Mouse (Mus musculus): ENCODE measurements around the gene Tnnt2.

The Tnnt2 gene

DNA sequence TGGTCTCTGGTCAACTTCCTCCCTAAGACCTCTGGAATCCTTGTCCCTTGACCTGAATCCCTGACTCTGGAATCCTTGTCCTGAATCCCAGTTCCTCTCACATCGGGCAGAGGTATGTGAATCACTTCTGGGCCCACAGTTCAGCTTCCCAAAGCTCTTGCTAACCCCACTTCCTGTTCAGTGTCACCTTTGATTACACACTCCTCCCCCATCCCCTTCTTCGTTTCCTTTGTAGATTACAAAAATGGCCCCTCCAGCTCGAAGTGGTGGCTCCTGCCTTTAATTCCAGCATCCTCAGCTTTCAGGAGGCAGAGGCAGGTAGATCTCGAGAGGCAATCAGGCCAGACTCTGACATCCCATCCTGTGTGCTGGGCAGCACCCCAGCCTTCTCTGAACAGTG lies 18.6 kb upstream of the Tnnt2 start:
- no peak for DNase-seq (ENCODE audit: extremely low read depth, low read depth, low spot score)

DNA sequence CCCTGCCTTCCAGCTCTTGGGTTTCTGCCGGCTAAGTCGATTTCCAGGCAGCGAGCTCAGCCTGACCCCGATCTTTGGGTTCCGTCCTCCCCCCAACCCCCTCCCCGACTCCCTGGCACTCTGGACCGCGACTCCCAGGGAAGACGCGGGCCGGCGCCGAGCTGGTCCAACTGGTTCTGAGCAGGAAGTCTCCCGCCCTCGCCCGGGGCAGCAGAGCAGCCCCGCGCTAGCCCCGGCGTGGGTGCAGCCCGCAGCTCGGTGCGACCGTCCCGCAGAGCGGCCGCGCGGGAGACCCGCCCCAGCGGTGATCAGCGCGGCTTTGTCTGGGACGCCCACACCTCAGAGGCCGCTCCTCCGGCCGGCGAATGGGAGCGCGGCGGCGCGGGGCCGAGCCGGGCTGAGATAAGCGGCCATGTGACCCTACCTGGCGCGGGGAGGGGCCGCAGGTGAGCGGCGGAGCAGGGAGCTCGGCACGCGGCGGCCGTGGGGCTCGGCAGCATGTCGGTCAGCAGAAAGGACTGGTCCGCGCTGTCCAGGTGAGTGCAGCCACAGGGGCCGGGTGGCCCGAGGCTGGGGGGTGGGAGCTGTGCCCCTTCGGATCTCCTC lies 17.6 kb upstream of the Tnnt2 start, which contains the start of gene Lad1:
Lad1 (plus strand) TSS at position 118 of the 606 bp plus-strand sequence.
- no peak for DNase-seq (ENCODE audit: extremely low read depth, low read depth, low spot score)

DNA sequence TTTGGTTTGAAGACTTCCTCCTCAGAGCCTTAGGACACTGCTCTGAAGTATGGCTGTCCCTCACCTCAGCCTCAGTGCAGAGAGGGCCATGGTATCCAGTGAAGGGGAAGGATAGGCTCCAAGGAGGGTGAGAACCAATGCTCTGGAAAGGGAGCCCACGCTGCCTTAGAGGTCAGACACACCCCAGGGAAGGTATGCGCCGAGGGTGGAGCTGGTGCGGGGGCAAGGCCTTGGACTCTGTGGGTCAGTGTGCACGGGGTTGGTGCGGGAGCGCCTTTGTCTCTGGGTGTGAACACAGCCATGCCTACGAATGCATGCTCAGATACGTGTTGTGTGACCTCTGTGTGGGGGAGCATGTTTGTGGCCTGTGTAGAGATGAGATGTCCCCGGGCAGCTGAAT lies 16.1 kb upstream of the Tnnt2 start:
- DNase-seq (ENCODE audit: extremely low read depth, low read depth, low spot score) = no peak

DNA sequence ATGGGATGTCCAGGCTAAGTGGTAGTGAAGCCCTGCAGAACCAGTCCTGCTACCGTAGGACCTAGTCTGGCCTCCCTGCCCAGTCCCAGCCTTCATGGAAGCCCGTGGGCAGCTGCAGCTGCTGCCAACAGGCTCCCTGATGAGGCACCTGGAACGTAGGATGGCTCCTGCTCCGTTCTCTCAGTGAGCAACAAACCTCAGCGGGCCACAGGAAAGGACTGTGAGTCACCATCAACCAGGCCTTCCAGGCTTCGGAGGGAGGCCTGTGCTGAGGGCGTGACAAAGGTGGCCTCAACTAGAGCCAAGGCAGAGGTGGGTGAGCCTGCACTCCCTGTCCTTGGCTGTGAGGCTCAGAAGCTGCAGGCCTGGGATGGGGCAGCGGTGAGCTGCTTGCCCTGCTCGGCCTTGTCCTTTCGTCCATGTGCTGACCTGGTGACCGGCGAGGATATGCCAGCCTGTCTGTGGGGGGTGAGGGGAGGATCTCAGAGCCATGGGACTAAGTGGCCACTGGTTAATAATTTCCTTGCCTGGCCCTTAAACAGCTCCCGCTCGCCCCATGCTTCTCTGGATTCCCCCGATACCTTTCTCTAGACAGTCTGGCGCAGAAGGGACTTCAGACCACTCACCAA lies 15.3 kb upstream of the Tnnt2 start:
- peak; percentile 57 for DNase-seq (ENCODE audit: extremely low read depth, low read depth, low spot score)

DNA sequence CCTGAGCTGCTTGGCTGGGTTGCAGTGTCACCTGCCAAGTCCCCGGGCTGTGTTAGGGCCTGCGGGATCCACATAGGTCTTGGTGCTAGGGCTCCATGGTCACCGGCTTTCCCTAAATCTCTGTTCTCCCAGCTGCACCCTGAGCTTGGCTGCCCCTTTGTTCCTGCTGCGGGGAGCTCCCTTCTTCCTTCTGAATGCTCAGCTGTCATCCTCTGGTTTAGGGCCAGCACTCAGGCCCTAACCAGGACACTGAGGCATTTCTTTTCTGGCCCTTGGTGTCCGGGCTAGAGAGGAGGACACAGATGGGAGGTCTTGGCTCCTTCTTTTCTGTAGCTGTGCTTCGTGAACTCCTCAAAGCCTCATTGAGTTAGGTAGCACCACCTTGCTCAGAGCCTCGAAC lies 14.4 kb upstream of the Tnnt2 start:
- DNase-seq (ENCODE audit: extremely low read depth, low read depth, low spot score) = no peak

DNA sequence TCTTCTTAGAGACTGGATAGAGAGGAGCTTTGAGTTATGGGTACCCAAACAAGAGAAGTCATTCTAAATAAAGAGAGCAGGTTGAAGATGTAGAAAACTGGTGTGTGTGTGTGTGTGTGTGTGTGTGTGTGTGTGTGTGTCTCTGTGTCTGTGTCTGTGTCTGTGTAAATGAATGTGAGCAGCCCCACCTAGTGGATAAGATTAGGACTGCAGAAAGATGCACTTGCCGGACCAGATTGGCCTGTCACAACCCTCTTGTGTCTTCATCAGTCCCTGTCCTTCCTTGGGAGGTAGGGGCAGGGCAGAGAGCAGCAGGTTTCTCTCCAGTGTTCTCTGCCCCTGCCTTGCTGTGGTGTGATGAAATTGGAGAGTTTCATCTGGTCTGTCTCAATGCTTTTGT lies 7.2 kb upstream of the Tnnt2 start:
- no peak for DNase-seq (ENCODE audit: extremely low read depth, low read depth, low spot score)

DNA sequence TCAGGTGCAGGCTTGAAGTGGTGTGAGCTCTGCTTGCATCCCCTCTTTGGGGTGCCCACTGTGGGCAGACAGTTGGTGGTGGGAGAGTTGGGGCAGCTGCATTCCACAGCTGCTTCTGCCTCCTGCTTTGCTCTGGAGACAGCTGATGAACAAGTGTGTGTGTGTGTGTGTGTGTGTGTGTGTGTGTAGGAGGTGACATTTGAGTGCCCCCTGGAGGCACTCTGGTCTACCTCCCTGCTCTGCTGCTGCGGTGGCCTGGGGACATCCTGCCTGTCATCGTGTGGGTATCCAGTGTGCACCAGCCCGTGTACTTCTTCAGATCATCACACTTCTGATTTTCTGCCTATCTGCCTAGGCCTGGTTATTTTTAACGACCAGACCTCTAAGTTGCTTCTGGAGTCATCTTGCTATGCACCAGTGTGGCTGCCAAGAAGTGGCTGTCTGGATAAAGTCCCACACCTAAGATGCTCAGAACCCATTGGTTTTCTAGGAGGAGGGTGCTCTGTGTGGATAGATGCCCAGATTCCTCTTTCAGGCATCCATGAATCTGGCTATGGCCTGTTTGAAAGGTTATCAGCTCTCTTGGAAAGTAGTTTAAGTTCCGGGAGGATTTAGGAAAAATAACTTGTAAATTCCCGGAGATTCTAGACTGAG lies 1.8 kb upstream of the Tnnt2 start:
- DNase-seq (ENCODE audit: extremely low read depth, low read depth, low spot score) = no peak

DNA sequence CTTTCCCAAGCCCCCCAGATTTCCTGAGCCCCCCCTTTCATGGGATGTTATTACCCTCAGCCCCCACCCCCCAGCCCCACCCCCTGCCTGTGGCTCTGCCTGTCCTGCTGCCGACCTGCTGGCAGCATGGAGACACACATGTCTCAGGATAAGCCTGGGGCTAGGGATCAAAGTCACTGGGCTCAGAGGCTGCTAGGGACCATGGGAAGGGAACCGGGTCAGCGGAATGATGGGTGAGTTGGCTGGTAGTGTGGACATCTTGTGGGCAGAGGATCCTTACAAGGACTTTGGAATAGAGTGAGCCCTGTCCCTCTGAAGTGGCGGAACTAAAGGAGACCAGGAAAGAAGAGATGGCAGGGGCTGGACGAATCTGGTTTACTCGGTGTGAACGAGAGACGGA lies 1.2 kb upstream of the Tnnt2 start:
- DNase-seq (ENCODE audit: extremely low read depth, low read depth, low spot score) = no peak

DNA sequence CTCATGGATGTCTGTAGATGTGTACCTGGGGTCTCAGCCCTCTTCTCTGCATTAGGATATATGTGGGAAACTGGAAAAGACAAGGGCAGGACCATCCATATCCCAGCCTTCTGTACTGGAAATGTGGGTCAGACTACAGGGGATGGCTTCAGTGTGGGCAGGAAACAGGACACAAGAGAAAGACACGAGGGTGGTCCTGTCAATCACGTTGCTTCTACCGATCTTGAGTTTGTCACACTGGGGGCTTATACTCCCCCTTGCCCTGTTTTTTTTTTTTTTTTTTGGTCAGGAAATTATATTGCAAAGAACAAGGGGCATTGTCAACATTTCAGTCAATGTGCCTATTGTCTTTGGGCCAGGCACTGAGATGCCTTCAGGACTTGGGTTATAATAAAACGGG lies 2.5 kb downstream of the Tnnt2 start:
- no peak for DNase-seq (ENCODE audit: extremely low read depth, low read depth, low spot score)

DNA sequence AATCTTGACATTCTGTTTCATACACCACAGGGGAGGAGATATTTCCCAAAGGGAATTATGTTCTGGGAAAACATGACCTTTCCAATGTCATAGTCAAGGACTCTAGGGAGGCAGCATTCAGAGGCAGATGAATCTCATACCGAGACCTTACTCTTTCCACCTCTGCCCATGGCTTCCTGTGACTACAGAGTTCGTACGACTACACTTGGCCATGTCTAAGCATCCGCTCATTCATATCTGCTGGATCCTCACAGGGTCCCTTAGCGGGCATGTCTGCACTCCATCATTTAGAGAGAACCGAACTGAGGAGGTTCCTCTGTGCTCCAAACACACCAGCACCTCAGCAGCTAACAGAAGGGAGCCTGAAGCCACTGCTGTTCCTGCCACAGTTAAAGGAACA lies 2.9 kb downstream of the Tnnt2 start:
- no peak for DNase-seq (ENCODE audit: extremely low read depth, low read depth, low spot score)

DNA sequence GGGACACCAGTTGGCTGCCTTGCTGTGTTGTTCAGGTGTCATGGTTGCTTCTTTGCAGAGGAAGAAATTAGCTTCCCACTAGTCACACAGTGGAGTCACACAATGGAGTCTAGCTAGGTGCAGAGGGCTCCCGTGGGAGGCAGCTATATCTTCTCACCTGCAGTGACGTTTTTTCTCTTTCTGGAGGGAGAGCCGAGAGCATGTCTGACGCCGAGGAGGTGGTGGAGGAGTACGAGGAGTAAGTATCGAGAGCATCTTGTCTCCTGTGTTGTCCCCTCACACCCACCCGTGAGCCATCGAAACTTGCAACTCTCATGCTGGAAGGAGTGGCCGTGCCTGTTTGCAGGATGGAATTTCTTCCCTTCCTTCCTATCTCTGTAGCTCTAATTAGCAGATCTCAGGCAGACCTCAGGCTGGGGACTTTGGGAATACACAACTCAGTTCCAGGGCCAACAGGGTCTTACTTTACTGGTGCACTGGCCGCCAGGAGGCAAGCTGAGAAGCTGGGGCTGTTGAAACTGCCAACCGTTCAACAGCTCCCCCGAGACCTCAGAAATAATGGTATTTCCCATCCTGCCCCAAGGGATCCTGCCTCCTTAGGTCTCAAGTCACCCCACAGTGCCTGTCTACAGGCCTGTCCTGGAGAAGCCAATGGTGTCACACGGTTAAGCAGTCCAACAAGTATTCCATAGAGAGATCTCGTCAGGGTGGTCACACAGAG lies 4.7 kb downstream of the Tnnt2 start:
- DNase-seq (ENCODE audit: extremely low read depth, low read depth, low spot score) = no peak

DNA sequence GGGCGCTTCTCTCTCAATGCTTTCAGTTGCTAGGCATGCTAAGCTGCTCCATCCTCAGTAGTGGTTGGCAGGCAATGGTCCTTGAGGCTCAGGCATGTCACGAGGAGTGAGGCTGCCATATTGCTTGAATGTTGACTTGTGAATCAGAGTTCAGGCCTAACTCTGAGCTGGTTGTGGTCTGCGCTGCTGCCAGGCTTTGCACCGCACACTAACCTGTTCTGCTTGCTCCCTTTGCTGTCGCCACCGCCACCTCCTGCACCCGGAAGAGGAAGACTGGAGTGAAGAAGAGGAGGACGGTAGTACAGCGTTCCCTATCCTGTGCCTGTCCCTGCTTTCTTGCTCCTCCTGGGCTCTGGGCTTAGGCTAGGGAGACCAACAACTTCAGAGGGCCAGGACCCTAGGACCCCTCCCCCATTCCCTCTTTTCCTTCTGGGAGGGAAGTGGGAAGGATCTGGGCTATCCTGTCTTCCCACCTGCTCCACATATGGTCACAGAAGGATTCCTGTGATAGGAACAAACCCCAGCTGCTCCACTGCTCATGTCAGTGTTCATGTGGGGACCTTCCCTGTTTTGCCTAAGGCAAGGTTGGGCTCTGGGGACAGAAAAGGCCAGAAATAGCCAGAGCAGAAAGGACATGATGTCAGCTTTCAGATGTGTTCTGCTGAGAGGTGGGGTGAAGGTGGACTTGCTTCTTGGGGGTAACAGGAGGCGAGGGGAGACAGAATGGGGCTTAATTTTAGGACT lies 7.5 kb downstream of the Tnnt2 start:
- DNase-seq (ENCODE audit: extremely low read depth, low read depth, low spot score) = no peak

DNA sequence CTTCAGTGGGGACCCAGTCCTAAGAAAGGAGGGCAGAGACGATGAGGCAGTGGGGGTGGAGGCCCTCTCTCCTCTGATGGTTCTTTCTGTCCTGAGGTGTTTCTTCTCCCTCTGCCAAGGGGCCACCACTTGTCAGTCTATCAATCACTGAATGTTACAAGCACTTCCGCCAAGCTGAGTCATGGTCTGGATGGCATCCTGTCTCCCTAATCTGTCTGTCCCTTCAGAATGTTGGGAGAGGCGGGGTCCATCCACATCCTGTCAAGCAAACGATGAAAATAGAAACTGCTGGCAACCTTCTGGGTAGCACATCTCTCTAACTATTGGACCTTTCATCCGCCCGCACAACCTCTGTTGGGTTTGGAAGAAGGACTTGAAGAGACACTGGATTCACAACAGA lies 8.3 kb downstream of the Tnnt2 start:
- DNase-seq (ENCODE audit: extremely low read depth, low read depth, low spot score) = no peak

DNA sequence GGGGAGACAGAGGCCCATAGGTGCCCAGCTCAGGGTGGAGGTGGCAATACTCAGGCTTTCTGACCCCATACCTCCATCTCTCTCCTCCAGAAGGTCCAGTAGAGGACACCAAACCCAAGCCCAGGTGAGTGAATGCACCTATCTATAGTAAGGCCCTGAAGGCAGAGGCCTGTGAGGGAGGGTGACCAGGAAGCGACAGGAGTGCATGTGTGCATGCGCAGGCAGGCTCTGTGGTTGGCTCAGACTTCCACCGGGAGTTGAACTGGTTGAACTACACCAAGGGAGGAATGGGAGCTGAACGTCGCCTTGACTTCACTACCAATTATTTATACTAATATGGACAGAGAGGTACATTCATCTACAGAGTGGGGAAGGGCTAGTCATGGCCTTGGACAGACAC lies 10.5 kb downstream of the Tnnt2 start:
- no peak for DNase-seq (ENCODE audit: extremely low read depth, low read depth, low spot score)

DNA sequence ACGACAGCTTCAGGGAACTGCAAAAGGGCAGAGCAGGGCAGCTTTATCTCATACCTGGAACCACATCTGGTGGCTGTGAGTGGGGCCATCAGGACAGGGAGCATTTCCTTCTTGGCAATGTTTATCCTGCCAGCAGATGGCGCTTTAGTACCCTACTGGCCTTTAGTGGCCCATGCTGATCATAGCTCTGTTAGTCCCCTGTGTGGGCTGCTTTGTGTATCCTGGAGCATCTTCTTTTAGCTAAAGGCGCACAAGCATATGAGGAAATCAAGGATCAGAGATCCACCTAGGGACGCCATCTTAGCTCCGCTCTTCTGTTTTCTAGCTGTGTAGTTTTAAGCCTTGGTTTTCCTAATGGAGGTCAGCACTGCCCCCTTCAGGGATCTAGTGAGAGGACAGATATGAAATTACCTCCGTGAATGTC lies 11.0 kb downstream of the Tnnt2 start:
- DNase-seq (ENCODE audit: extremely low read depth, low read depth, low spot score) = no peak

DNA sequence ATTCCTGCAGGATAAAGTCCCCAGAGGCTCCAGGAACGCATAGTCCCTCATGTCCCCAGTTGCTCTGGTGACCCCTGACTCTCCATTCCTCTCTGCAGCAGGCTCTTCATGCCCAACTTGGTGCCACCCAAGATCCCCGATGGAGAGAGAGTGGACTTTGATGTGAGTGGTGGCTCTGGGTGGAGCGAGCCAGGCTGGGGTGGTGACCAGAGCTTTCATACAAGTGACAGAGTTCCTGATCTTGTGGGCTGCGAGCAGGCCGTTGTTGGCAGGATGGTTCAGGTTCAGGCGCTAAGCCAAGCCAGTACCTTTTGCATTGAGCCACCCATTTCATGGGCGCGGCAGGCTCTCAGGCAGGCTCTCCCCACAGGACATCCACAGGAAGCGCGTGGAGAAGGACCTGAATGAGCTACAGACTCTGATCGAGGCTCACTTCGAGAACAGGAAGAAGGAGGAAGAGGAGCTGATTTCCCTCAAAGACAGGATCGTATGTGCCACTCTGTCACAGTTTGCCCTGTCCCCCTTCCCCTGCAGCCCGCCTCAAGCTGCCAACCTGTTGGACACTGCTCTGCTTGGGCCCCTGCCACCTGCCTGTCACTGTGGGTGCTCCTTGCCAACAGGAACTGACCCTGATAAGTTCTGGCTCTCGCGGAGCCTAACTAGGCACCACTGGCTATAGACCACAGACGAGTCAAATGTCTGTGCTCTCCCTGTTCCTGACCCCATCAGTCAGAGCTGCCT lies 11.6 kb downstream of the Tnnt2 start:
- DNase-seq (ENCODE audit: extremely low read depth, low read depth, low spot score) = no peak

DNA sequence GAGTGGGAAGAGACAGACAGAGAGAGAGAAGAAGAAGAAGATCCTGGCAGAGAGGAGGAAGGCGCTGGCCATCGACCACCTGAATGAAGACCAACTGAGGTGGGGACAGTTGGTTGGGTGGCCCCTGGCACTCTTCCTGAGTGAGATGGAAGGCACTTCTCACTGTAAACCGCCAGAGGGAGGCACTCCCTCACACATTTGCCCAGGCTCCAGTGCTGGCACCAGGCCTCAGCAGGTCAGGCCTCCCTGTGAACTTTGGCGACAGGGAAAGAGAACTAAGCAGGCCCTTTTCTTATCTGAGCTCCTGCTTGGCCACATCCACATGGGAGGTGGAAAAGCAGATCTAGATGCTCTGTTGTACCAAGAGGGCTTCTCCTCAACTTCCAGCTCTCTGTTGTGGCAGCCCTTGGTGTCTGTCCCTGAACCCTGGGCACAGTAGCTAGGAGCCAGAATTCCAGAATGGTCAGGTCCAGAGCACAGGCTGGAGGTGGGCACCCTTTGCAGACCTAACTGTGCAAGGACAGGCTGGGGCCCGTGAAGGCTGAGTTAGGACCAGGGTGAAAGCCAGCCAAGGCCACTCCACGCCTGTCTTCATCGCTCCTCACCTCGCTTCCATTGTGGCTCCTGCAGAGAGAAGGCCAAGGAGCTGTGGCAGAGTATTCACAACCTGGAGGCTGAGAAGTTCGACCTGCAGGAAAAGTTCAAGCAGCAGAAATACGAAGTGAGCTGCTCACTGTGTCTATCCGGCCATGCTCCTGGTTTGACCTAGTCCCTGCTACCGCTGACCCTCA lies 14.8 kb downstream of the Tnnt2 start:
- no peak for DNase-seq (ENCODE audit: extremely low read depth, low read depth, low spot score)

DNA sequence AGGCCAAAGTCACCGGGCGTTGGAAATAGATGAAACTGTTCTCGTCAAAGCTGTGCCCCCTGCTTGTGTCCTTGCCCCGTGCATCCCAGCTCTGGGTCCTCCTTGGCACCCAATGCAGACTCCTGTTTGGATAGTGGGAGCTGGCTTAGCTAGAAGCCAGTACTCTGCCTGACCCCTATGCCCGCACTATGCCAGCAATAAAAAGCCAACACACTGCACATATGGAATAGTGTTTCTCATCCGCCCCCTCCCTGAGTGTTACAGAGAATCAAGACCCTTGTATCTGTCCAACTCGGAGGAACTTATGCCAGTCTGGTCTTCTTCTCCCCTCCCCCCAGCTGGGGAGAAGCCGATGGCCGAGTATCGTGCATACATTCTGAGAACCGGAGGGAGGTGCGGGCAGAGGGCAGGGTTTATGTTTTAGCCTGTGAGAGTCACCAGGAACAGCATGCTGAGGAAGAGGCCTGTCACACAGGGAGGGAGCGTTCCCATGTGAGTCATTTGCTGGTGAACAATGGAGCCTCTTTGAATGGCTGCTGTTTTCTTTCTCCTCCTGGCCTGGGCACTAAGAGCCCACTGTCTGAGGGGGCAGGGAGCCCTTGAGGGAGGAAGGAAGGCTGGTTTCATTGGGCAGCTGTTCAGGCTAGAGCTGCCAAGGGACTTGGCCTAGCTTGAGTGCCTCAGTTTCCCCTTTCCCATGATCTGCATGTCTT lies 16.0 kb downstream of the Tnnt2 start:
- DNase-seq (ENCODE audit: extremely low read depth, low read depth, low spot score) = no peak

DNA sequence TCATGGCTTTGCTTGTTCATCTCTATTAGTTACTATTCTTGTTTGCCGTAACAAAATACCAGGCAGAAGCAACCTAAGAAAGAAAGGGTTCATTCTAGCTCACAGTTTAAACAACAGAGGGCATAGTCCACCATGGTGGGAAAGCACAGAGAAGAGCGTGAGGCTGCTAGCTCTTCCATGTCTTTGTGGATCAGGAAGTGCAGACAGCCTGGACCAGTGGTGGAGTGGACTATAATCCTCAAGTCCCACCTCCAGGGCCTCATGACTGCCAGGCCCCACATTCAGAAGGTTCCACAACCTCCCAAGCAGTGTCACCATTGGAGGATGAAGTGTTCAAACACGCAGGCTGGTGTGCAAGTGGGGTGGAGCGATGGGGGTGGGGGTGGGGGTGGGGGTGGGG lies 17.0 kb downstream of the Tnnt2 start:
- no peak for DNase-seq (ENCODE audit: extremely low read depth, low read depth, low spot score)

All from fat pad, adult 2 months (tissue).